Mouse (Mus musculus) intestine, embryonic 15.5 days (tissue): Measurements from ENCODE around the gene Msx3. TPM values are rescaled to one million over a fixed set of nuclear protein-coding genes. Genes with fewer than 3 reads are reported as not detected.

Experiments
- ATAC-seq: fragments of 200-750 bp; cut with Nextera tagmentation; 2 replicates; pipeline ENCODE4 v1.8.0; 2017; ENCODE audit warnings: moderate TSS enrichment, moderate library complexity
- H3K27ac ChIP-seq: fragments of 300-500 bp; sonication (generic); 2 replicates; pipeline ENCODE4 v1.5.1; 2015; ENCODE audit warnings: mild to moderate bottlenecking, inconsistent platforms
- H3K27me3 ChIP-seq: fragments of 300-500 bp; sonication (generic); replicated peaks from 2 replicates; pipeline ENCODE4 v1.6.1; 2015; ENCODE audit warnings: inconsistent platforms
- H3K36me3 ChIP-seq: fragments of 300-500 bp; sonication (generic); 2 replicates; pipeline ENCODE4 v1.6.1; 2015; ENCODE audit warnings: inconsistent platforms
- H3K4me1 ChIP-seq: fragments of 300-500 bp; sonication (generic); replicated peaks from 2 replicates; pipeline ENCODE4 v1.6.1; 2015; ENCODE audit warnings: inconsistent platforms
- H3K4me2 ChIP-seq: fragments of 300-500 bp; sonication (generic); replicated peaks from 2 replicates; pipeline ENCODE4 v1.6.1; 2015; ENCODE audit warnings: mild to moderate bottlenecking, inconsistent platforms
- H3K4me3 ChIP-seq: fragments of 300-500 bp; sonication (generic); replicated peaks from 2 replicates; pipeline ENCODE4 v1.5.1; 2015; ENCODE audit warnings: inconsistent platforms
- H3K9ac ChIP-seq: fragments of 300-500 bp; sonication (generic); 2 replicates; pipeline ENCODE4 v1.6.1; 2015; ENCODE audit warnings: inconsistent platforms
- H3K9me3 ChIP-seq: fragments of 300-500 bp; sonication (generic); 2 replicates; pipeline ENCODE4 v1.6.1; 2016; ENCODE audit warnings: inconsistent platforms
- WGBS: fragments of 180-500 bp; shearing (Covaris S2); methylation state at CpG from one replicate; pipeline ENCODE4 v1.1.7; 2015; 5-methylcytosine and 5-hydroxymethylcytosine counted together
- polyA plus RNA-seq: library from polyadenylated mRNA; unstranded; fragments of >200 nt; fragmentation: Nextera tagmentation; extraction: Ambion mirVana; gene quantifications from 2 replicates; pipeline ENCODE4 v1.2.1, GENCODE M21; 2015

Msx3 gene
- polyA plus RNA-seq, 1 experiment from 2014 or later, result not detected

DNA sequence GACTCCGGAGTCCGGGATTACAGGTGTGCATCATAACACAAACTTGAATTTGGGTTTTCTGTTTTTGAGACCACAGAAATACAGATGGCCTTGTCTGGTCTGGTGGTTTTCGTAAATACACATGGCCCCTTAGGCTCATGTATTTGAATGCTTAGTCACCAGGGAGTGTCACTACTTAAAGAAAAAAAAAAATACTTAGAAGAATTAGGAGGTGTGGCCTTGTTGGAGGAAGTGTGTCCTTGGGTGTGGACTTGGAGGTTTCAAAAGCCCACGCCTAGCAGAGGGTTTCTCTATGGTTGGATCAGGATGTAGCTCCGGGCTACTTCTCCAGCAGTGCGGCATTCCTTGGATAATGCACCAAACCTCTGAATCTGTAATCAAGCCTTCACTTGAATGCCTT is 28.8 kb upstream of the Msx3 start:
- Histone ChIP-seq H3K4me3 (no peak overlapping the region), H3K4me1 (0 out of 2 replicates have a peak, but pooled peaks cover 5% of the 10 kb centered on the region)

GRCm38 (mm10) chr7:140070042-140070711 is 21.3 kb upstream of the Msx3 start:
- 36% methylated on average over 39 of the region's 39 CpGs for WGBS
- no peaks in the 10 kb centered on the region for H3K36me3 ChIP-seq
- peak overlapping the region; percentile 22 for H3K4me3 ChIP-seq
- H3K27me3 ChIP-seq, result peaks cover 4% of the 10 kb centered on the region
- H3K9me3 ChIP-seq, result no peaks in the 10 kb centered on the region
- ATAC-seq, result 0 out of 2 replicates have a peak, but pooled peaks have one; percentile 12
- peak overlapping the region; percentile 3; the same call in 1 of the 2 replicates for H3K9ac ChIP-seq
- H3K4me2 ChIP-seq, result peak overlapping the region; percentile 62
- H3K4me1 ChIP-seq, result peaks cover 6% of the 10 kb centered on the region; the same call in 1 of the 2 replicates
- no peak overlapping the region for H3K27ac ChIP-seq

More for the DNA sequence above, 28.8 kb upstream of the Msx3 start:
- H3K27ac ChIP-seq, result no peak overlapping the region
- no peak for ATAC-seq
- no peak overlapping the region for H3K9ac ChIP-seq
- no peak overlapping the region for H3K4me2 ChIP-seq
- no peaks in the 10 kb centered on the region for H3K9me3 ChIP-seq
- no peaks in the 10 kb centered on the region for H3K36me3 ChIP-seq
- 71% methylated on average over 6 of the region's 6 CpGs for WGBS
- peaks cover 38% of the 10 kb centered on the region for H3K27me3 ChIP-seq

GRCm38 (mm10) chr7:140067397-140067796 is 18.5 kb upstream of the Msx3 start:
- H3K4me1 ChIP-seq, result peaks cover 6% of the 10 kb centered on the region; the same call in 1 of the 2 replicates
- WGBS, result 53% methylated on average over 6 of the region's 6 CpGs
- ATAC-seq, result no peak
- H3K36me3 ChIP-seq, result no peaks in the 10 kb centered on the region
- no peaks in the 10 kb centered on the region for H3K9me3 ChIP-seq
- H3K27ac ChIP-seq, result no peak overlapping the region
- no peak overlapping the region for H3K4me3 ChIP-seq
- H3K27me3 ChIP-seq, result peaks cover 25% of the 10 kb centered on the region
- no peak overlapping the region for H3K4me2 ChIP-seq
- no peak overlapping the region for H3K9ac ChIP-seq

DNA sequence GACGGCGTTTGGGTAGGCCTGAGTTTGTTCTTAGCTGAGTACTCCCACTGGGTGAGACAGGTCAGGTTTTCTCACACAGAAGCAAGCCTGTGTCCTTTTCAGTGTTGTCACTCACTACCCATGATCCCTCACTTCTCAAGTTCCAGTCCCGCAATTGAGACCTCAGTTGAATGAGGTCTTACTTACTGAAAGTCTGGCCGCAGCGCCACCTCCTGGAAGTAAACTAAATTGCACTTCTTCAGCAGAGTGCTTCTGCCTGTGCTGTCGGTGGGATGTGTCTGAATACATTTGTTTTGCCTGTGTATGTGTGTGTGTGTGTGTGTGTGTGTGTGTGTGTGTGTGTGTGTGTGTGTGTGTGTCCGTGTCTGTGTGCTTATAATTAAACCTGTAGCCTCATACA is 14.2 kb upstream of the Msx3 start:
- H3K9ac ChIP-seq, result no peak overlapping the region
- ATAC-seq, result no peak
- H3K27me3 ChIP-seq, result peaks cover 68% of the 10 kb centered on the region
- no peak overlapping the region for H3K4me3 ChIP-seq
- no peaks in the 10 kb centered on the region for H3K36me3 ChIP-seq
- H3K4me2 ChIP-seq, result no peak overlapping the region
- H3K27ac ChIP-seq, result no peak overlapping the region
- no peaks in the 10 kb centered on the region for H3K9me3 ChIP-seq
- WGBS, result 17% methylated on average over 7 of the region's 7 CpGs
- peaks cover 18% of the 10 kb centered on the region for H3K4me1 ChIP-seq

- no peak overlapping the region for H3K27ac ChIP-seq
- ATAC-seq, result peak; percentile 55
- H3K36me3 ChIP-seq, result no peaks in the 10 kb centered on the region
- H3K4me2 ChIP-seq, result peak overlapping the region; percentile 86; the same call in 1 of the 2 replicates
- H3K27me3 ChIP-seq, result peaks cover 76% of the 10 kb centered on the region
- H3K4me3 ChIP-seq, result no peak overlapping the region
- 17% methylated on average over 11 of the region's 11 CpGs for WGBS
- H3K4me1 ChIP-seq, result peaks cover 23% of the 10 kb centered on the region
- H3K9ac ChIP-seq, result no peak overlapping the region
- no peaks in the 10 kb centered on the region for H3K9me3 ChIP-seq
Observed at GRCm38 (mm10) chr7:140062307-140062706, 13.4 kb upstream of the Msx3 start.

GRCm38 (mm10) chr7:140061832-140062130 is 12.9 kb upstream of the Msx3 start:
- WGBS, result 3% methylated on average over 6 of the region's 6 CpGs
- H3K4me1 ChIP-seq, result peaks cover 23% of the 10 kb centered on the region
- H3K4me3 ChIP-seq, result peak overlapping the region; percentile 36
- H3K36me3 ChIP-seq, result no peaks in the 10 kb centered on the region
- no peak overlapping the region for H3K9ac ChIP-seq
- H3K27ac ChIP-seq, result no peak overlapping the region
- H3K9me3 ChIP-seq, result no peaks in the 10 kb centered on the region
- H3K27me3 ChIP-seq, result peaks cover 81% of the 10 kb centered on the region
- peak overlapping the region; percentile 86 for H3K4me2 ChIP-seq
- no peak for ATAC-seq

GRCm38 (mm10) chr7:140060936-140061831 is 12.3 kb upstream of the Msx3 start:
- H3K36me3 ChIP-seq, result no peaks in the 10 kb centered on the region
- no peaks in the 10 kb centered on the region for H3K9me3 ChIP-seq
- H3K27me3 ChIP-seq, result peaks cover 87% of the 10 kb centered on the region
- no peak overlapping the region for H3K27ac ChIP-seq
- H3K4me3 ChIP-seq, result peak overlapping the region; percentile 36
- under 1% methylated on average over 47 of the region's 47 CpGs for WGBS
- peak; percentile 40 for ATAC-seq
- H3K9ac ChIP-seq, result peak overlapping the region; percentile 14; the same call in 1 of the 2 replicates
- H3K4me1 ChIP-seq, result peaks cover 23% of the 10 kb centered on the region
- peak overlapping the region; percentile 86 for H3K4me2 ChIP-seq

DNA sequence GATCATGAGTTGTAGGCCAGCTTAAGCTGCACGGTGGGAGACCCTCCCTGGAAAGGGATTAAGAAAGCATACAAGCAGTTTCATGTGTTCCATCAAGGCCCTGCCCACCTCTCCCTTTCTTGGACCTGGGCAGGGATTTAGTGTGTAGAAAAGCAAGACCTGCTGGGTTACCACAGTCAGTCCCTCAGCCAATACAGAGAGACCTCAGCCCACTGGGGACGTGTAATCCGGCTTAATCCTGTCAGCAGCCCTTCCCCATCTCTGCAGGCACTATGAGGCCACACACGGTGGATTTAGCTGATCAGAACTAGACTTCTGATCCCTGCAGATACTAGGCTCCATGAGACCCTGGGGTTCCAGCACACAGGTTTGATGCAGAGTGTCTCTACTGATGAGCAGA is 10.7 kb upstream of the Msx3 start:
- H3K36me3 ChIP-seq, result no peaks in the 10 kb centered on the region
- H3K9ac ChIP-seq, result no peak overlapping the region
- peaks cover 84% of the 10 kb centered on the region for H3K27me3 ChIP-seq
- H3K9me3 ChIP-seq, result no peaks in the 10 kb centered on the region
- no peak for ATAC-seq
- no peak overlapping the region for H3K4me2 ChIP-seq
- WGBS, result 47% methylated on average over 4 of the region's 4 CpGs
- no peak overlapping the region for H3K4me3 ChIP-seq
- H3K4me1 ChIP-seq, result peaks cover 23% of the 10 kb centered on the region
- H3K27ac ChIP-seq, result no peak overlapping the region

DNA sequence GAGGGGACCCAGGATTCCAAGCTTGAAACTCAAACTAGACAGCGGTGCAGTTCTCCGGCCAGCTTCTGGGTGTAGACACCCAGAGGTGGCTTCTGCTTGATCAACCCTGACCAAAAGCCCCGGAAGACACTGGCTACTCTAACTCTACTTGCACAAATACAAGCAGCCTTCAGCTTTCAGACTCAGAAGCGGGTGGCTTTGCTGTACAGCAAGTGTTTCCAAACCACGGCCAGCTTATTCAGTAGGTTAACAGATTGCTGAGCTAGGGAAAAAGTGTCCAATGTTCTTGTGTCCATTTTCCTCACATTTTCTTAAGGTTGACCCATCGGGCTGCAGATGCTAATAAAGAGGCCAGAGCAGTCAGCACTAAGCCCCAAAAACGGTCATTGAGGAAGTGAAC is 9.6 kb upstream of the Msx3 start:
- Histone ChIP-seq H3K27me3 (peaks cover 75% of the 10 kb centered on the region), H3K4me1 (peaks cover 23% of the 10 kb centered on the region), H3K36me3 (no peaks in the 10 kb centered on the region), H3K27ac (no peak overlapping the region), H3K4me2 (peak overlapping the region; percentile 91), H3K4me3 (peak overlapping the region; percentile 43), H3K9ac (peak overlapping the region; percentile 45; the same call in 1 of the 2 replicates), H3K9me3 (no peaks in the 10 kb centered on the region)
- ATAC-seq, result no peak
- 33% methylated on average over 7 of the region's 7 CpGs for WGBS

DNA sequence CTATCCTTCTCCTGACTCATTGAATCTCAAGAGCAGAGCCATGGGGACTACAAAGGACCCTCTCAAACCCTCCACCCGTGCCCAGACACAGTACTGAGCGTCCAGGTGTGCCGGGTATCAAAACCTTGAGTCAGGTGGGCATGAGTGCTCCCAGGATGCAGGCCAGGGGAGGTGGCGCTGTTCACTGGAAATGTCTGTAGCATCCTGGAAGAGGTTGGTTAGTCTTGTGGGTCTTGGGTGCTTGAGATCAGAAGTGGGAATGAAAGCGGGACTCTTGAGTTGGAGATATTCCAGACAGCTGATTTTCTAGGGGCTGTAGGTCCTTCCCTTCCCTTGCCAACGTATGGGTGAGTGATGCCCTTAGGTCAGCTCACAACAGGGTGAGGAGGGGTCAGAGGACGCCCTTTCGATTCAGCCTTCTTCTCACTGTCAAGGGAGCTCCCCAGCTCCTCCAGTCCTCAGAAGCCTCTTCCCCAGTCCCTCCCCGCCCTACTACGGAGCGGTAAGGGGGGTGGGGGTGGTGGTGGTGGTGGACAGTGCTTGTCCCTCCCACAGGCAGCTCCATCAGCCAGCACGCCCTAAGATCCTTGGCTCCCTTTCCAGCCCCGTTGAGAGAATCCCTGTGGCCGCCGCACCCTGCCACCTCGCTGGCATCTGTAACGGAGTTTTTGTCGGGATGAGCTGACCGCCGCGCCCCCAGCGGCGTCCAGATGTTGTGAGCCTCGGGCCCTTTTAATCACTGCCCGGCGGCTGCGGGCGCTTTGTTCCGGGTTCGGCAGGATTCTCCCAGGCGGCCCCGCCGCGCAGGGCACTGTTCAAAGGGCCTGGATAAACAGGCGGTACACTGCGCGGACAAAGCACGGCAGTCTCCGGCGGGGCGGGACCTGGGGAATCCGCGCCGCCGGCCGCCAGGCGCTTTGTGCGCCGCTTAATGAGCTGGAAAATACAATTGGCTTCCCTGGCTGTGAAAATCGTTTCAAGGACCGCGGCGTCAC is 8.8 kb upstream of the Msx3 start:
- peak overlapping the region; percentile 43 for H3K4me3 ChIP-seq
- peak; percentile 60 for ATAC-seq
- H3K9me3 ChIP-seq, result no peaks in the 10 kb centered on the region
- peak overlapping the region; percentile 45 for H3K9ac ChIP-seq
- H3K36me3 ChIP-seq, result no peaks in the 10 kb centered on the region
- no peak overlapping the region for H3K27ac ChIP-seq
- peak overlapping the region; percentile 91 for H3K4me2 ChIP-seq
- peaks cover 78% of the 10 kb centered on the region for H3K27me3 ChIP-seq
- peaks cover 23% of the 10 kb centered on the region for H3K4me1 ChIP-seq
- 3% methylated on average over 53 of the region's 53 CpGs for WGBS

- no peaks in the 10 kb centered on the region for H3K36me3 ChIP-seq
- no peak overlapping the region for H3K4me3 ChIP-seq
- H3K27me3 ChIP-seq, result peaks cover 72% of the 10 kb centered on the region
- H3K4me2 ChIP-seq, result no peak overlapping the region
- H3K9me3 ChIP-seq, result no peaks in the 10 kb centered on the region
- ATAC-seq, result no peak
- H3K4me1 ChIP-seq, result peaks cover 15% of the 10 kb centered on the region
- WGBS, result 80% methylated on average over 4 of the region's 4 CpGs
- no peak overlapping the region for H3K27ac ChIP-seq
- no peak overlapping the region for H3K9ac ChIP-seq
Observed at GRCm38 (mm10) chr7:140054124-140054523, 5.2 kb upstream of the Msx3 start.
